9 mouse cellular contexts compared by ENCODE assay signal in genomic region chr6:122522595-122522994, GRCm38 (mm10). TPM values are rescaled to one million over a fixed set of nuclear protein-coding genes. Genes with fewer than 3 reads are reported as not detected.
A peak's percentile ranks its signal among the peaks of the same experiment; 100 is the strongest.
DNase-seq lines count a peak whose midpoint lies in the region; ATAC-seq and TF ChIP-seq lines count a peak whose summit lies in the region.
"Had no signal": no experiment of that assay in that cellular context is flagged by ENCODE, and none has a peak within 500 bp of the region (broad histone marks: within the 10 kb centered on the region; RNA-seq: fewer than 3 reads in every experiment).

No protein-coding gene starts in this region.

- 76% methylated on average over 9 of the region's 9 CpGs for WGBS in midbrain, embryonic 11.5 days
- WGBS in midbrain, embryonic 10.5 days, result 80% methylated on average over 9 of the region's 9 CpGs
- WGBS in hindbrain, embryonic 15.5 days, result 75% methylated on average over 9 of the region's 9 CpGs
- whole genome bisulfite sequencing in midbrain, postnatal 0 days, result 64% methylated on average over 9 of the region's 9 CpGs
- 60% methylated on average over 9 of the region's 9 CpGs for WGBS in liver, postnatal 0 days (ENCODE audit: insufficient replicate concordance)

- H3K9me3 ChIP-seq in midbrain, embryonic 11.5 days (ENCODE audit: control insufficient read depth, low read length), result no peaks in the 10 kb centered on the region
- no peaks in the 10 kb centered on the region for H3K9me3 ChIP-seq in midbrain, embryonic 10.5 days (replicated peaks)
- H3K9me3 ChIP-seq in hindbrain, embryonic 15.5 days, result no peaks in the 10 kb centered on the region
- H3K9me3 ChIP-seq in midbrain, postnatal 0 days (ENCODE audit: low read length), result no peaks in the 10 kb centered on the region
- no peaks in the 10 kb centered on the region for H3K9me3 ChIP-seq in liver, postnatal 0 days (ENCODE audit: low read length)

- peak; percentile 85 for ATAC-seq in midbrain, embryonic 11.5 days (ENCODE audit: low FRiP score)
- peak; percentile 74; the same call in 1 of the 2 replicates for ATAC-seq in hindbrain, embryonic 15.5 days (ENCODE audit: low FRiP score, low read depth)
- ATAC-seq in midbrain, postnatal 0 days (ENCODE audit: low FRiP score), result peak; percentile 84
- ATAC-seq in liver, postnatal 0 days, result no peak

- no peak for TF ChIP-seq EP300 in liver, postnatal 0 days (IDR thresholded peaks at IDR 0.05; ENCODE audit: low read depth)

- no peak overlapping the region; the same call in 1 of the 2 replicates for H3K9ac ChIP-seq in midbrain, embryonic 11.5 days (ENCODE audit: low read length)
- H3K9ac ChIP-seq in hindbrain, embryonic 15.5 days, result no peak overlapping the region
- H3K9ac ChIP-seq in midbrain, postnatal 0 days (replicated peaks; ENCODE audit: low read length, poor library complexity, severe bottlenecking), result no peak overlapping the region
- no peak overlapping the region for H3K9ac ChIP-seq in liver, postnatal 0 days (replicated peaks)

- H3K4me1 ChIP-seq in midbrain, embryonic 11.5 days (ENCODE audit: control insufficient read depth, insufficient read depth, low read length), result no peaks in the 10 kb centered on the region
- no peaks in the 10 kb centered on the region for H3K4me1 ChIP-seq in midbrain, embryonic 10.5 days
- H3K4me1 ChIP-seq in hindbrain, embryonic 15.5 days (replicated peaks), result no peaks in the 10 kb centered on the region
- no peaks in the 10 kb centered on the region for H3K4me1 ChIP-seq in midbrain, postnatal 0 days (ENCODE audit: insufficient read depth, low read length)
- no peaks in the 10 kb centered on the region for H3K4me1 ChIP-seq in liver, postnatal 0 days (ENCODE audit: insufficient read depth)
- H3K4me1 ChIP-seq: megakaryocyte, embryonic 14.5 days had no signal

- H3K4me2 ChIP-seq in midbrain, embryonic 11.5 days, result no peak overlapping the region
- no peak overlapping the region for H3K4me2 ChIP-seq in hindbrain, embryonic 15.5 days
- no peak overlapping the region for H3K4me2 ChIP-seq in midbrain, postnatal 0 days (ENCODE audit: low read depth, low read length, poor library complexity, severe bottlenecking)
- no peak overlapping the region for H3K4me2 ChIP-seq in liver, postnatal 0 days (ENCODE audit: low read depth, low read length)

- TF ChIP-seq CTCF in midbrain, postnatal 0 days (IDR thresholded peaks at IDR 0.05), result no peak
- TF ChIP-seq CTCF in liver, postnatal 0 days (IDR thresholded peaks at IDR 0.05; ENCODE audit: low read depth), result no peak

- no peak overlapping the region for H3K4me3 ChIP-seq in midbrain, embryonic 11.5 days (ENCODE audit: low read depth, low read length)
- H3K4me3 ChIP-seq in midbrain, embryonic 10.5 days, result no peak overlapping the region
- H3K4me3 ChIP-seq in hindbrain, embryonic 15.5 days, result no peak overlapping the region
- no peak overlapping the region for H3K4me3 ChIP-seq in midbrain, postnatal 0 days (ENCODE audit: low read depth, low read length)
- no peak overlapping the region for H3K4me3 ChIP-seq in liver, postnatal 0 days (ENCODE audit: low read depth, low read length)
- H3K4me3 ChIP-seq: erythroblast, embryonic 14.5 days; megakaryocyte, embryonic 14.5 days had no signal

- no peaks in the 10 kb centered on the region for H3K27me3 ChIP-seq in midbrain, embryonic 11.5 days (ENCODE audit: control insufficient read depth, insufficient read depth, low read length)
- H3K27me3 ChIP-seq in midbrain, embryonic 10.5 days (ENCODE audit: low read depth, poor library complexity, severe bottlenecking), result no peaks in the 10 kb centered on the region
- H3K27me3 ChIP-seq in hindbrain, embryonic 15.5 days, result no peaks in the 10 kb centered on the region
- H3K27me3 ChIP-seq in midbrain, postnatal 0 days (ENCODE audit: insufficient read depth, low read length), result no peaks in the 10 kb centered on the region
- no peaks in the 10 kb centered on the region for H3K27me3 ChIP-seq in liver, postnatal 0 days (ENCODE audit: insufficient read depth, low read length)

- no peaks in the 10 kb centered on the region for H3K36me3 ChIP-seq in midbrain, embryonic 11.5 days (ENCODE audit: control insufficient read depth, insufficient read depth, low read length)
- H3K36me3 ChIP-seq in midbrain, embryonic 10.5 days, result no peaks in the 10 kb centered on the region
- H3K36me3 ChIP-seq in hindbrain, embryonic 15.5 days, result no peaks in the 10 kb centered on the region
- no peaks in the 10 kb centered on the region for H3K36me3 ChIP-seq in midbrain, postnatal 0 days (ENCODE audit: insufficient read depth, low read length)
- H3K36me3 ChIP-seq in liver, postnatal 0 days (replicated peaks; ENCODE audit: insufficient read depth, low read length), result no peaks in the 10 kb centered on the region

- H3K27ac ChIP-seq in midbrain, embryonic 11.5 days (ENCODE audit: low read depth, low read length), result no peak overlapping the region
- no peak overlapping the region for H3K27ac ChIP-seq in midbrain, embryonic 10.5 days (replicated peaks)
- H3K27ac ChIP-seq in hindbrain, embryonic 15.5 days (replicated peaks), result no peak overlapping the region
- no peak overlapping the region for H3K27ac ChIP-seq in midbrain, postnatal 0 days (ENCODE audit: low read depth, low read length)
- no peak overlapping the region for H3K27ac ChIP-seq in liver, postnatal 0 days (ENCODE audit: low read depth)

- DNase-seq in midbrain, embryonic 11.5 days (ENCODE audit: low spot score, missing footprints), result no peak
- no peak for DNase-seq in midbrain, embryonic 10.5 days (ENCODE audit: low spot score)
- peak; percentile 62 for DNase-seq in embryo, embryonic 10.5 days (ENCODE audit: low spot score)
- peak; percentile 66 for DNase-seq in midbrain, postnatal 0 days (ENCODE audit: low spot score)
- DNase-seq in c-Kit-positive CD71-positive TER-119-positive erythroid progenitor cells, embryonic 14.5 days (ENCODE audit: low spot score), result no peak
- DNase-seq in liver, postnatal 0 days, result no peak

RNA-seq across cellular contexts. Expression of gene Mfap5, which starts 16.9 kb away (rescaled TPM):
- polyA plus RNA-seq in midbrain, embryonic 11.5 days (2014; fragmentation: Nextera tagmentation; extraction: Ambion mirVana), result 0.75 and 0.77 TPM in 2 replicates
- polyA plus RNA-seq in midbrain, embryonic 10.5 days (2016; fragmentation: Nextera tagmentation; extraction: Ambion mirVana), result 0.72 and 0.99 TPM in 2 replicates
- polyA plus RNA-seq in hindbrain, embryonic 15.5 days (2015; fragmentation: Nextera tagmentation; extraction: Ambion mirVana), result 2.8 and 3.5 TPM in 2 replicates
- total RNA-seq in midbrain, postnatal 0 days (2014; rRNA removed), result 1.9 and 2.5 TPM in 2 replicates
- 6.5 and 10.1 TPM in 2 replicates for polyA plus RNA-seq in midbrain, postnatal 0 days (2015; fragmentation: Nextera tagmentation; extraction: Ambion mirVana)
- polyA plus RNA-seq in liver, postnatal 0 days (2015; fragmentation: Nextera tagmentation; extraction: Ambion mirVana), result 0.55 and 2.5 TPM in 2 replicates
- polyA plus RNA-seq: erythroblast, embryonic 14.5 days had no signal

RNA-seq across cellular contexts. Expression of gene Rimklb, which starts 24.0 kb away (rescaled TPM):
- 67.4 and 70.1 TPM in 2 replicates for polyA plus RNA-seq in midbrain, embryonic 11.5 days (2014; fragmentation: Nextera tagmentation; extraction: Ambion mirVana)
- polyA plus RNA-seq in midbrain, embryonic 10.5 days (2016; fragmentation: Nextera tagmentation; extraction: Ambion mirVana), result 39.1 and 54.1 TPM in 2 replicates
- 106 and 111 TPM in 2 replicates for polyA plus RNA-seq in hindbrain, embryonic 15.5 days (2015; fragmentation: Nextera tagmentation; extraction: Ambion mirVana)
- 134 and 164 TPM in 2 replicates for total RNA-seq in midbrain, postnatal 0 days (2014; rRNA removed)
- polyA plus RNA-seq in midbrain, postnatal 0 days (2015; fragmentation: Nextera tagmentation; extraction: Ambion mirVana), result 114 and 120 TPM in 2 replicates
- 0.34 TPM in 1 of 2 replicates, not detected in the other for polyA plus RNA-seq in liver, postnatal 0 days (2015; fragmentation: Nextera tagmentation; extraction: Ambion mirVana)
- polyA plus RNA-seq: erythroblast, embryonic 14.5 days had no signal

RNA-seq across cellular contexts. Expression of gene Aicda, which starts 31.0 kb away (rescaled TPM):
- polyA plus RNA-seq in midbrain, embryonic 11.5 days (2014; fragmentation: Nextera tagmentation; extraction: Ambion mirVana), result not detected in 2 replicates
- polyA plus RNA-seq in midbrain, embryonic 10.5 days (2016; fragmentation: Nextera tagmentation; extraction: Ambion mirVana), result not detected in 2 replicates
- 0.25 and 0.77 TPM in 2 replicates for polyA plus RNA-seq in hindbrain, embryonic 15.5 days (2015; fragmentation: Nextera tagmentation; extraction: Ambion mirVana)
- 0.11 and 1.3 TPM in 2 replicates for total RNA-seq in midbrain, postnatal 0 days (2014; rRNA removed)
- polyA plus RNA-seq in midbrain, postnatal 0 days (2015; fragmentation: Nextera tagmentation; extraction: Ambion mirVana), result 0.49 and 0.53 TPM in 2 replicates
- polyA plus RNA-seq in liver, postnatal 0 days (2015; fragmentation: Nextera tagmentation; extraction: Ambion mirVana), result 0.06 TPM in 1 of 2 replicates, not detected in the other
- polyA plus RNA-seq: erythroblast, embryonic 14.5 days had no signal

Comparison
In these comparisons a context has a peak if more than half of its experiments do, and no peak if none do; other contexts are left out.
1. DNase-seq: peak in embryo, embryonic 10.5 days (single experiment) and midbrain, postnatal 0 days (single experiment); none in midbrain, embryonic 11.5 days (single experiment), midbrain, embryonic 10.5 days (single experiment), c-Kit-positive CD71-positive TER-119-positive erythroid progenitor cells, embryonic 14.5 days (single experiment) and liver, postnatal 0 days (single experiment).
2. RNA of gene Rimklb, which starts 24.0 kb away (polyA plus RNA-seq): 114 to 120 TPM in midbrain, postnatal 0 days, 106 to 111 TPM in hindbrain, embryonic 15.5 days, 67.4 to 70.1 TPM in midbrain, embryonic 11.5 days and 39.1 to 54.1 TPM in midbrain, embryonic 10.5 days; 0.34 TPM in liver, postnatal 0 days; every median in the first group is over 10 times any median in the second.